Mouse (Mus musculus) liver, embryonic 14.5 days (tissue): ENCODE measurements at regions not wholly inside any gene's neighbourhood (a gene's known extent, or its start where the extent isn't known, plus 50 kb on each side); places are given as distances from the start of the nearest gene placed in this dataset.

Experiments
- CTCF ChIP-seq: IDR thresholded peaks from 2 replicates; pipeline ENCODE4 v1.5.1; 2016; ENCODE audit warnings: antibody characterized with exemption, low read depth, control low read depth
- EP300 ChIP-seq: IDR thresholded peaks from 2 replicates; pipeline ENCODE4 v1.6.1; 2016; ENCODE audit warnings: antibody characterized with exemption, low read depth

DNA sequence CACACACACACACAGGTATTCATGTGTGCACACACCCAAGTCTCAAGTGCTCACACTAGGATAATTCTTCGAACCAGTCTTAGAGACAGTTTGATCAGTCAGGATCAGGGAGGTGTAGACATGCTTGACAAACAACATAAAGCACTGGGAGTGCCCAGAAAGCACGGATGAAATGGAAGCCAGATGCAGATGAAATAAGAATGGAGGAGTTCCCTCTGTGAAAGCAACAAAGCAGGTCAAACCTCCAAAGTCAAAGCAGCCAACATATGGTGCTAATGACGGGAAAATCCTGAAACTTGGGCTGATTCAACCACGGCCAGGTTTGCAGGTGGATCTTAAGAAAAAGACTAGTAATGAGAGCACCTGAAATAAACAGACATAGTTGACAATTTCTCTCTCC, 544.0 kb upstream of the Mpdz start:
- TF ChIP-seq CTCF, result no peak
- TF ChIP-seq EP300, result no peak
